Mouse (Mus musculus) lung, postnatal 25 days (tissue): Measurements from ENCODE around the gene Tmem131.

Source experiments
- DNase-seq: peaks from one replicate; pipeline ENCODE4 v3.0.0; 2022; ENCODE audit warnings: low spot score

Tmem131 gene

GRCm38 (mm10) chr1:36886489-36886888, 57.0 kb downstream of the Tmem131 start:
- DNase-seq, result no peak

GRCm38 (mm10) chr1:36884536-36884935, 58.9 kb downstream of the Tmem131 start:
- no peak for DNase-seq

- DNase-seq, result peak; percentile 70
These were observed 59.7 kb downstream of the Tmem131 start for GRCm38 (mm10) chr1:36883805-36884204.

- DNase-seq, result no peak
These were observed 64.3 kb downstream of the Tmem131 start for GRCm38 (mm10) chr1:36879154-36879553.

GRCm38 (mm10) chr1:36877126-36877525, 66.3 kb downstream of the Tmem131 start:
- no peak for DNase-seq

GRCm38 (mm10) chr1:36874874-36875561, 68.4 kb downstream of the Tmem131 start:
- DNase-seq, result peak; percentile 50

GRCm38 (mm10) chr1:36871238-36871637, 72.2 kb downstream of the Tmem131 start:
- no peak for DNase-seq

- DNase-seq, result no peak
These were observed 72.9 kb downstream of the Tmem131 start for GRCm38 (mm10) chr1:36870518-36870917.

GRCm38 (mm10) chr1:36864757-36865156, 78.7 kb downstream of the Tmem131 start:
- DNase-seq, result no peak

GRCm38 (mm10) chr1:36861775-36862174, 81.7 kb downstream of the Tmem131 start:
- no peak for DNase-seq

- DNase-seq, result no peak
These were observed 82.6 kb downstream of the Tmem131 start for GRCm38 (mm10) chr1:36860876-36861275.

- DNase-seq, result no peak
These were observed 83.0 kb downstream of the Tmem131 start for GRCm38 (mm10) chr1:36860431-36860849.

GRCm38 (mm10) chr1:36857081-36857480, 86.4 kb downstream of the Tmem131 start:
- DNase-seq, result no peak

- no peak for DNase-seq
These were observed 89.2 kb downstream of the Tmem131 start for GRCm38 (mm10) chr1:36854198-36854765.

- no peak for DNase-seq
These were observed 91.4 kb downstream of the Tmem131 start for GRCm38 (mm10) chr1:36852085-36852484.

- DNase-seq, result no peak
These were observed 92.1 kb downstream of the Tmem131 start for GRCm38 (mm10) chr1:36851392-36851791.

- no peak for DNase-seq
These were observed 95.4 kb downstream of the Tmem131 start for GRCm38 (mm10) chr1:36848036-36848435.

GRCm38 (mm10) chr1:36847276-36847675, 96.2 kb downstream of the Tmem131 start:
- no peak for DNase-seq

- no peak for DNase-seq
These were observed 98.4 kb downstream of the Tmem131 start for GRCm38 (mm10) chr1:36845031-36845430.

GRCm38 (mm10) chr1:36841806-36842205, 101.7 kb downstream of the Tmem131 start:
- no peak for DNase-seq

- no peak for DNase-seq
These were observed 102.5 kb downstream of the Tmem131 start for GRCm38 (mm10) chr1:36840959-36841358.

- no peak for DNase-seq
These were observed 103.6 kb downstream of the Tmem131 start for GRCm38 (mm10) chr1:36839858-36840257.

- DNase-seq, result no peak
These were observed 107.1 kb downstream of the Tmem131 start for GRCm38 (mm10) chr1:36836274-36836954.
